Mouse (Mus musculus) forebrain, postnatal 0 days (tissue): ENCODE measurements around the gene Fdx1. TPM values are rescaled to one million over a fixed set of nuclear protein-coding genes. Genes with fewer than 3 reads are reported as not detected.

Source experiments
- ATAC-seq: fragments of 200-750 bp; cut with Nextera tagmentation; 2 replicates; pipeline ENCODE4 v1.8.0; 2017; ENCODE audit warnings: mild to moderate bottlenecking, moderate library complexity
- DNase-seq: peaks from one replicate; pipeline ENCODE4 v3.0.0-alpha.2; 2015
- H3K27ac ChIP-seq: fragments of 300-500 bp; sonication (generic); 2 replicates; pipeline ENCODE4 v1.5.1; 2014; ENCODE audit warnings: low read depth, mild to moderate bottlenecking, antibody characterized with exemption, low read length, moderate library complexity, mixed read lengths
- H3K27me3 ChIP-seq: fragments of 300-500 bp; sonication (generic); 2 replicates; pipeline ENCODE4 v1.6.1; 2014; ENCODE audit warnings: mild to moderate bottlenecking, low read length, mixed read lengths; ENCODE audit not compliant: insufficient read depth
- H3K36me3 ChIP-seq: fragments of 300-500 bp; sonication (generic); 2 replicates; pipeline ENCODE4 v1.6.1; 2014; ENCODE audit warnings: mild to moderate bottlenecking, moderate library complexity; ENCODE audit not compliant: insufficient read depth
- H3K4me1 ChIP-seq: fragments of 300-500 bp; sonication (generic); 2 replicates; pipeline ENCODE4 v1.6.1; 2014; ENCODE audit warnings: antibody characterized with exemption; ENCODE audit not compliant: insufficient read depth
- H3K4me2 ChIP-seq: fragments of 300-500 bp; sonication (generic); 2 replicates; pipeline ENCODE4 v1.6.1; 2014; ENCODE audit warnings: low read depth, mild to moderate bottlenecking, moderate library complexity
- H3K4me3 ChIP-seq: fragments of 300-500 bp; sonication (generic); 2 replicates; pipeline ENCODE4 v1.5.1; 2014; ENCODE audit warnings: low read depth, low read length, mixed read lengths
- H3K9ac ChIP-seq: fragments of 300-500 bp; sonication (generic); 2 replicates; pipeline ENCODE4 v1.6.1; 2014; ENCODE audit warnings: mild to moderate bottlenecking
- H3K9me3 ChIP-seq: fragments of 300-500 bp; sonication (generic); 2 replicates; pipeline ENCODE4 v1.6.1; 2016; ENCODE audit warnings: low read length
- CTCF ChIP-seq: sonication (generic); IDR thresholded peaks from 2 replicates; pipeline ENCODE4 v1.5.1; 2016; ENCODE audit warnings: antibody characterized with exemption, control low read depth, low read depth
- WGBS: fragments of 180-500 bp; shearing (Covaris S2); extraction: QIAGEN DNeasy Blood & Tissue Kit; methylation state at CpG from one replicate; pipeline ENCODE4 v1.1.7; 2014; 5-methylcytosine and 5-hydroxymethylcytosine counted together
- polyA plus RNA-seq: library from polyadenylated mRNA; unstranded; fragments of >200 nt; fragmentation: Nextera tagmentation; extraction: Ambion mirVana; gene quantifications from 2 replicates; pipeline ENCODE4 v1.2.1, GENCODE M21; 2015
- total RNA-seq: library from RNA; depleted of rRNA; stranded (reverse); fragments of >200 nt; gene quantifications from 2 replicates; pipeline ENCODE4 v1.2.3, GENCODE M21; 2014

The Fdx1 gene
- total and polyA plus RNA-seq, 2 experiments from 2014 or later: 23.0 to 45.2 TPM

- DNase-seq: no peak
- no peaks in the 10 kb centered on the region for H3K27me3 ChIP-seq
- H3K4me3 ChIP-seq: no peak overlapping the region
- H3K9me3 ChIP-seq: no peaks in the 10 kb centered on the region
- 0 out of 2 replicates have a peak overlapping the region, but pooled peaks have one; percentile 4 for H3K27ac ChIP-seq
- TF ChIP-seq CTCF: no peak
- 49% methylated on average over 10 of the region's 10 CpGs for WGBS
- H3K4me1 ChIP-seq: no peaks in the 10 kb centered on the region
- no peak overlapping the region for H3K4me2 ChIP-seq
- peak; percentile 8; the same call in 1 of the 2 replicates for ATAC-seq
- no peaks in the 10 kb centered on the region for H3K36me3 ChIP-seq
- peak overlapping the region; percentile 1; the same call in 1 of the 2 replicates for H3K9ac ChIP-seq
Observed at GRCm38 (mm10) chr9:51928116-51928515, 35.2 kb downstream of the Fdx1 start.

GRCm38 (mm10) chr9:51927680-51928079, 35.7 kb downstream of the Fdx1 start:
- no peaks in the 10 kb centered on the region for H3K36me3 ChIP-seq
- no peak overlapping the region for H3K4me2 ChIP-seq
- no peak overlapping the region for H3K4me3 ChIP-seq
- no peak for TF ChIP-seq CTCF
- DNase-seq (no peak), ATAC-seq (no peak)
- no peaks in the 10 kb centered on the region for H3K27me3 ChIP-seq
- H3K27ac ChIP-seq: 0 out of 2 replicates have a peak overlapping the region, but pooled peaks have one; percentile 4
- peak overlapping the region; percentile 1; the same call in 1 of the 2 replicates for H3K9ac ChIP-seq
- 81% methylated on average over 3 of the region's 3 CpGs for WGBS
- H3K9me3 ChIP-seq: no peaks in the 10 kb centered on the region
- no peaks in the 10 kb centered on the region for H3K4me1 ChIP-seq

- ATAC-seq (no peak), DNase-seq (no peak)
- H3K4me3 ChIP-seq: no peak overlapping the region
- no peaks in the 10 kb centered on the region for H3K36me3 ChIP-seq
- no peak overlapping the region for H3K9ac ChIP-seq
- H3K9me3 ChIP-seq: no peaks in the 10 kb centered on the region
- no peaks in the 10 kb centered on the region for H3K4me1 ChIP-seq
- WGBS: 88% methylated on average over 8 of the region's 8 CpGs
- H3K27ac ChIP-seq: no peak overlapping the region
- TF ChIP-seq CTCF: no peak
- H3K4me2 ChIP-seq: no peak overlapping the region
- H3K27me3 ChIP-seq: no peaks in the 10 kb centered on the region
Observed at GRCm38 (mm10) chr9:51926629-51927028, 36.7 kb downstream of the Fdx1 start.

- no peak overlapping the region for H3K4me2 ChIP-seq
- no peaks in the 10 kb centered on the region for H3K36me3 ChIP-seq
- no peak for TF ChIP-seq CTCF
- DNase-seq: no peak
- H3K9ac ChIP-seq: no peak overlapping the region
- H3K4me3 ChIP-seq: no peak overlapping the region
- no peaks in the 10 kb centered on the region for H3K4me1 ChIP-seq
- WGBS: 79% methylated on average over 8 of the region's 8 CpGs
- ATAC-seq: no peak
- no peaks in the 10 kb centered on the region for H3K9me3 ChIP-seq
- no peaks in the 10 kb centered on the region for H3K27me3 ChIP-seq
- H3K27ac ChIP-seq: no peak overlapping the region
Observed at GRCm38 (mm10) chr9:51924551-51925081, 38.7 kb downstream of the Fdx1 start.

GRCm38 (mm10) chr9:51922756-51923155, 40.6 kb downstream of the Fdx1 start:
- Histone ChIP-seq H3K4me2 (no peak overlapping the region), H3K9ac (no peak overlapping the region), H3K36me3 (no peaks in the 10 kb centered on the region), H3K9me3 (no peaks in the 10 kb centered on the region), H3K27me3 (no peaks in the 10 kb centered on the region), H3K4me1 (no peaks in the 10 kb centered on the region), H3K4me3 (no peak overlapping the region), H3K27ac (no peak overlapping the region)
- no peak for DNase-seq
- TF ChIP-seq CTCF: no peak
- no peak for ATAC-seq
- 84% methylated on average over 2 of the region's 2 CpGs for WGBS

- Histone ChIP-seq H3K27me3 (no peaks in the 10 kb centered on the region), H3K27ac (no peak overlapping the region), H3K9me3 (no peaks in the 10 kb centered on the region), H3K36me3 (no peaks in the 10 kb centered on the region), H3K4me1 (no peaks in the 10 kb centered on the region), H3K4me3 (no peak overlapping the region), H3K9ac (no peak overlapping the region), H3K4me2 (no peak overlapping the region)
- TF ChIP-seq CTCF: no peak
- no peak for ATAC-seq
- 77% methylated on average over 1 of the region's 1 CpGs for WGBS
- DNase-seq: no peak
Observed at GRCm38 (mm10) chr9:51915580-51915979, 47.8 kb downstream of the Fdx1 start.

- TF ChIP-seq CTCF: no peak
- no peaks in the 10 kb centered on the region for H3K36me3 ChIP-seq
- H3K27ac ChIP-seq: no peak overlapping the region
- no peak for DNase-seq
- WGBS: 78% methylated on average over 15 of the region's 15 CpGs
- H3K27me3 ChIP-seq: no peaks in the 10 kb centered on the region
- no peak for ATAC-seq
- H3K4me1 ChIP-seq: no peaks in the 10 kb centered on the region
- no peak overlapping the region for H3K4me3 ChIP-seq
- no peak overlapping the region for H3K9ac ChIP-seq
- H3K4me2 ChIP-seq: no peak overlapping the region
- H3K9me3 ChIP-seq: no peaks in the 10 kb centered on the region
Observed at GRCm38 (mm10) chr9:51914481-51915120, 48.8 kb downstream of the Fdx1 start.
